Mouse (Mus musculus) MEL (cell line): ENCODE measurements around the gene Chd5. TPM values are rescaled to one million over a fixed set of nuclear protein-coding genes. Genes with fewer than 3 reads are reported as not detected.

Experiments used
- DNase-seq: peaks from one replicate; pipeline ENCODE4 v3.0.0; 2011; ENCODE audit warnings: low read depth, low spot score
- H3K27ac ChIP-seq: 2 replicates; pipeline ENCODE4 v1.5.1; 2012; ENCODE audit warnings: low read depth, mild to moderate bottlenecking, control low read depth, low read length, moderate library complexity; ENCODE audit not compliant: control insufficient read depth
- H3K27me3 ChIP-seq, 2 experiments: fragments of 150-350 bp in 1 of 2; sonication (generic) in 1 of 2; 2 replicates each; pipeline ENCODE4 v1.6.1; 2012; ENCODE audit warnings: low read length in 2 of 2, mild to moderate bottlenecking in 2 of 2, improper control_type of control experiment in 1 of 2, moderate library complexity in 1 of 2; ENCODE audit not compliant: insufficient read depth in 2 of 2, control insufficient read depth in 1 of 2
- H3K36me3 ChIP-seq, 2 experiments: 2 replicates each; pipeline ENCODE4 v1.6.1; 2012 to 2014; ENCODE audit warnings: low read length in 2 of 2, improper control_type of control experiment in 1 of 2, inconsistent platforms in 1 of 2, mild to moderate bottlenecking in 1 of 2; ENCODE audit not compliant: insufficient read depth in 2 of 2, control insufficient read depth in 1 of 2
- H3K4me1 ChIP-seq, 2 experiments: fragments of 150-350 bp in 1 of 2; sonication (generic) in 1 of 2; 2 replicates each; pipeline ENCODE4 v1.6.1; 2012; ENCODE audit warnings: low read length in 2 of 2, improper control_type of control experiment in 1 of 2, mild to moderate bottlenecking in 1 of 2; ENCODE audit not compliant: insufficient read depth in 2 of 2, control insufficient read depth in 1 of 2
- H3K4me3 ChIP-seq, 2 experiments: fragments of 150-350 bp in 1 of 2; sonication (generic) in 1 of 2; 2 replicates each; pipeline ENCODE4 v1.5.1; 2012; ENCODE audit warnings: low read depth in 2 of 2, low read length in 2 of 2, mild to moderate bottlenecking in 2 of 2, moderate library complexity in 2 of 2, control low read depth in 1 of 2, improper control_type of control experiment in 1 of 2; ENCODE audit not compliant: control insufficient read depth in 1 of 2, insufficient read depth in 1 of 2
- H3K79me2 ChIP-seq: 2 replicates; pipeline ENCODE4 v1.6.1; 2012; ENCODE audit warnings: mild to moderate bottlenecking, low read length, moderate library complexity; ENCODE audit not compliant: control insufficient read depth, poor library complexity, insufficient read depth
- H3K9ac ChIP-seq: 2 replicates; pipeline ENCODE4 v1.6.1; 2012; ENCODE audit warnings: low read depth, mild to moderate bottlenecking, control low read depth, low read length, moderate library complexity; ENCODE audit not compliant: control insufficient read depth, poor library complexity, severe bottlenecking
- H3K9me3 ChIP-seq: fragments of 150-350 bp; sonication (generic); replicated peaks from 2 replicates; pipeline ENCODE4 v1.6.1; 2012; ENCODE audit warnings: mild to moderate bottlenecking, low read length, improper control_type of control experiment, moderate library complexity; ENCODE audit not compliant: insufficient read depth
- E2F4 ChIP-seq: IDR thresholded peaks from 2 replicates; pipeline ENCODE4 v1.6.1; 2011; ENCODE audit warnings: low read depth, low read length, improper control_type of control experiment, borderline replicate concordance
- EP300 ChIP-seq, 2 experiments: IDR thresholded peaks; 2 replicates each; pipeline ENCODE4 v1.6.1; 2011; ENCODE audit warnings: improper control_type of control experiment in 2 of 2, low read length in 2 of 2, low read depth in 1 of 2, mild to moderate bottlenecking in 1 of 2
- JUND ChIP-seq: IDR thresholded peaks from 2 replicates; pipeline ENCODE4 v1.6.1; 2011; ENCODE audit warnings: low read depth, mild to moderate bottlenecking, improper control_type of control experiment, low read length
- KAT2A ChIP-seq: conservative IDR thresholded peaks from 2 replicates; pipeline ENCODE4 v1.6.1; 2012; ENCODE audit warnings: low read depth, low read length, improper control_type of control experiment, inconsistent platforms
- MAFK ChIP-seq: IDR thresholded peaks from 2 replicates; pipeline ENCODE4 v1.6.1; 2011; ENCODE audit warnings: low read depth, mild to moderate bottlenecking, low read length, improper control_type of control experiment, borderline replicate concordance
- MAZ ChIP-seq: IDR thresholded peaks from 2 replicates; pipeline ENCODE4 v1.6.1; 2012; ENCODE audit warnings: low read depth, mild to moderate bottlenecking, inconsistent platforms, low read length, improper control_type of control experiment
- MEF2A ChIP-seq: IDR thresholded peaks from 2 replicates; pipeline ENCODE4 v1.6.1; 2014; ENCODE audit warnings: low read depth, mild to moderate bottlenecking, inconsistent platforms, low read length, improper control_type of control experiment; ENCODE audit not compliant: poor library complexity, insufficient replicate concordance, severe bottlenecking; ENCODE audit errors: extremely low read depth
- MXI1 ChIP-seq: IDR thresholded peaks from 2 replicates; pipeline ENCODE4 v1.6.1; 2011; ENCODE audit warnings: mild to moderate bottlenecking, low read depth, low read length, improper control_type of control experiment
- MYB ChIP-seq: IDR thresholded peaks from 2 replicates; pipeline ENCODE4 v1.6.1; 2011; ENCODE audit warnings: mild to moderate bottlenecking, low read depth, low read length, improper control_type of control experiment
- MYC ChIP-seq: IDR thresholded peaks from 2 replicates; pipeline ENCODE4 v1.6.1; 2011; ENCODE audit warnings: low read depth, mild to moderate bottlenecking, low read length, improper control_type of control experiment, moderate library complexity
- NELFE ChIP-seq: IDR thresholded peaks from 2 replicates; pipeline ENCODE4 v1.6.1; 2011; ENCODE audit warnings: low read depth, low read length, improper control_type of control experiment
- NRF1 ChIP-seq: IDR thresholded peaks from 2 replicates; pipeline ENCODE4 v1.6.1; 2014; ENCODE audit warnings: low read depth, mild to moderate bottlenecking, inconsistent platforms, low read length, improper control_type of control experiment, moderate library complexity; ENCODE audit not compliant: poor library complexity, insufficient read depth, severe bottlenecking
- POLR2AphosphoS2 ChIP-seq: IDR thresholded peaks from 2 replicates; pipeline ENCODE4 v1.6.1; 2011; ENCODE audit warnings: low read length, improper control_type of control experiment
- POLR2AphosphoS5 ChIP-seq: IDR thresholded peaks from 2 replicates; pipeline ENCODE4 v1.6.1; 2012; ENCODE audit warnings: low read depth, borderline replicate concordance, mild to moderate bottlenecking, inconsistent platforms, low read length, moderate library complexity, mixed read lengths
- RAD21 ChIP-seq: IDR thresholded peaks from 2 replicates; pipeline ENCODE4 v1.6.1; 2011; ENCODE audit warnings: mild to moderate bottlenecking, low read depth, low read length, improper control_type of control experiment
- SIN3A ChIP-seq: IDR thresholded peaks from 2 replicates; pipeline ENCODE4 v1.6.1; 2012; ENCODE audit warnings: low read length, improper control_type of control experiment, inconsistent platforms
- SMC3 ChIP-seq: IDR thresholded peaks from 2 replicates; pipeline ENCODE4 v1.6.1; 2011; ENCODE audit warnings: low read depth, low read length, improper control_type of control experiment
- TAL1 ChIP-seq: IDR thresholded peaks from 2 replicates; pipeline ENCODE4 v1.6.1; 2012; ENCODE audit warnings: mild to moderate bottlenecking, inconsistent platforms, low read length, moderate library complexity, mixed read lengths
- USF1 ChIP-seq: IDR thresholded peaks from 2 replicates; pipeline ENCODE4 v1.6.1; 2014; ENCODE audit warnings: low read depth, mild to moderate bottlenecking, inconsistent platforms, low read length, improper control_type of control experiment, moderate library complexity
- USF2 ChIP-seq, 2 experiments: IDR thresholded peaks; 2 replicates each; pipeline ENCODE4 v1.6.1; 2011 to 2012; ENCODE audit warnings: improper control_type of control experiment in 2 of 2, low read length in 2 of 2, borderline replicate concordance in 1 of 2, inconsistent platforms in 1 of 2, low read depth in 1 of 2, mild to moderate bottlenecking in 1 of 2; ENCODE audit not compliant: insufficient read depth in 1 of 2
- ZKSCAN1 ChIP-seq: IDR thresholded peaks from 2 replicates; pipeline ENCODE4 v1.6.1; 2012; ENCODE audit warnings: low read depth, mild to moderate bottlenecking, inconsistent platforms, low read length, improper control_type of control experiment, moderate library complexity
- polyA plus RNA-seq, 2 experiments: library from polyadenylated mRNA; stranded (reverse) in 1 of 2; unstranded in 1 of 2; fragments of >175 nt in 1 of 2; fragments of >200 nt in 1 of 2; gene quantifications; 2 replicates each; pipeline versions ENCODE4 v1.2.1 to v1.2.4; 2012; ENCODE audit warnings: low replicate concordance in 2 of 2, low read depth in 1 of 2; ENCODE audit not compliant: insufficient read length in 2 of 2, insufficient read depth in 1 of 2, missing spikeins in 1 of 2
- total RNA-seq: library from RNA; depleted of rRNA; stranded (reverse); fragments of 300-350 nt; gene quantifications from 2 replicates; pipeline ENCODE4 v1.2.3, GENCODE M21; 2012

The Chd5 gene
- total and polyA plus RNA-seq, 3 experiments = 0.15 to 0.91 TPM; not detected in 1

DNA sequence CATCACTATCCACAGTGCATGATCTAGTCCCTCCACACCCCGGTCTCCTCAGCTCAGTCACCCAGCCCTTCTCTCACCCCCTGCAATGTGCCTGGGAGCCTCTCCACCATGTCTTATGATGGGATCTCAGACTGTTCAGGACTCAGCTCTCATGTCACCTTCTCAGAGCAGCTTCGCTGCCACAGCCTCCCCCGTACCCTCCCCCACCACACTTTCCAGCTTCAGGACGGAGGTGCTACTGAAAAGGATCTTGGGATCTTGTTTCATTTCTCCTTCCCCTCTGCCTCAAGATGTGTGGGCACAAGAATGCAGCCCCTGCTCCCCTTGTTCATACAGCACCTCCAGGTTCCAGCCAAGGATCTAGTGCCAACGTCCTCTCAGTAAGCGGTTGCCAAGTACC is 85.1 kb downstream of the Chd5 start:
- no peaks in the 10 kb centered on the region for H3K79me2 ChIP-seq
- no peaks in the 10 kb centered on the region for H3K4me1 ChIP-seq
- DNase-seq = no peak
- H3K36me3 ChIP-seq = no peaks in the 10 kb centered on the region; a peak in 1 of 4 replicates
- no peak overlapping the region for H3K9ac ChIP-seq
- no peaks in the 10 kb centered on the region for H3K27me3 ChIP-seq
- no peak overlapping the region for H3K4me3 ChIP-seq
- H3K9me3 ChIP-seq = no peaks in the 10 kb centered on the region
- no peak overlapping the region for H3K27ac ChIP-seq
- TF ChIP-seq NELFE (no peak), SMC3 (no peak), KAT2A (no peak), MEF2A (no peak), MAFK (no peak), MXI1 (no peak), POLR2AphosphoS2 (no peak), RAD21 (no peak), USF1 (no peak), E2F4 (no peak), SIN3A (no peak), EP300 (IDR thresholded peaks at IDR 0.05; ENCODE audit: low read depth in 1 of 2, low read length in 2 of 2) (no peak), TAL1 (no peak), JUND (no peak), NRF1 (no peak), MAZ (no peak)
- TF ChIP-seq, all 39 proteins: peak for 0

GRCm38 (mm10) chr4:152424341-152424740 is 85.9 kb downstream of the Chd5 start:
- TF ChIP-seq POLR2AphosphoS2 = no peak
- no peak for TF ChIP-seq TAL1
- no peak for TF ChIP-seq ZKSCAN1
- TF ChIP-seq E2F4 = no peak
- no peak for TF ChIP-seq MYB
- no peak for TF ChIP-seq USF2 (IDR thresholded peaks at IDR 0.05; ENCODE audit: borderline replicate concordance in 1 of 2, insufficient read depth in 1 of 2, low read depth in 1 of 2, low read length in 2 of 2)
- peak; percentile 88 for TF ChIP-seq SIN3A
- TF ChIP-seq JUND = no peak
- TF ChIP-seq MXI1 = peak; percentile 80
- TF ChIP-seq SMC3 = no peak
- TF ChIP-seq MYC = no peak
- no peak for TF ChIP-seq MEF2A
- no peak for TF ChIP-seq KAT2A
- no peak for TF ChIP-seq POLR2AphosphoS5
- no peak for TF ChIP-seq MAFK
- no peak overlapping the region for H3K9ac ChIP-seq
- no peaks in the 10 kb centered on the region for H3K27me3 ChIP-seq
- no peaks in the 10 kb centered on the region for H3K9me3 ChIP-seq
- no peaks in the 10 kb centered on the region for H3K79me2 ChIP-seq
- no peak overlapping the region for H3K27ac ChIP-seq
- H3K4me3 ChIP-seq = no peak overlapping the region
- peak; percentile 62 for DNase-seq
- no peaks in the 10 kb centered on the region; a peak in 1 of 4 replicates for H3K36me3 ChIP-seq
- no peaks in the 10 kb centered on the region for H3K4me1 ChIP-seq
